Mouse (Mus musculus): ENCODE measurements around the gene Phldb3. TPM values are rescaled to one million over a fixed set of nuclear protein-coding genes. Genes with fewer than 3 reads are reported as not detected.

Gene Phldb3
- under 1 TPM; 0.37 to 0.60 TPM for total RNA-seq (2021)
- long read RNA-seq, result 0 reads

GRCm38 (mm10) chr7:24610144-24610878 lies at the start of gene Phldb3:
Phldb3 (plus strand) TSS chr7:24610763.
- DNase-seq (ENCODE audit: low spot score in 2 of 2), result no peak

- no peak for DNase-seq (ENCODE audit: low spot score in 2 of 2)
These were observed 49.1 kb upstream of the Phldb3 start for GRCm38 (mm10) chr7:24561450-24561849.

GRCm38 (mm10) chr7:24563191-24563836 lies 47.2 kb upstream of the Phldb3 start:
- no peak for DNase-seq (ENCODE audit: low spot score in 2 of 2)

GRCm38 (mm10) chr7:24563837-24564206 lies 46.7 kb upstream of the Phldb3 start:
- DNase-seq (ENCODE audit: low spot score in 2 of 2), result no peak

DNA sequence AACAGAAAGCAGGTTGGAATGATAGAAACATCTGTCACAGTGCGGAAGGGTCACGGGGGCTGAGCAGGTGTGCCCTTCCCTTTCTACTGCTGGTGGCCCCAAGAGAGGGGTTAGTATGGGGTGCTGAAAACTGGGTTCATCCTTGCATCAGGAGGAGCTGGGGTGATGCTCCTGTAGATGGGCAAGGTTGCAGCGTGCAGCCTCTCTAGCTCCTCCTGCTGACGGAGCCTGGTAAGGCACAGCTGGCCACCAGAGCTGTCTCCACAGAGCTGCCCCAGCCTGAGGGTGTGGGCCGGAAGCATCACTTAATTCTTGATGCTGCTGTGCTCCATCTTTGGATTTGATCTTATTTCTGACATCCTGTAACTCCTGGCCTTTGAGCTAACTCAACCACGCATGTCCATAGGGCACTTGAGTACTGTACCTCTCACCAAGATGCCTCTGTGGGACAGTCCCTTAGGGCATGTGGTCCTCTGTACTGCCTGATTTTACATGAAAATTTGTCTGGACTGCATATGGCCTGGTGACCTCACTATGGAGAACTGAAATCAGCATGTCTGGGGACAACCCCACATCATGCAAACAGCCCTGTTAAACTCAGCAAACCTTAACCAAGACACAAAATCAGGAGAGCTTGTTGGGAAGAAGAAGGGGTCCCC lies 45.8 kb upstream of the Phldb3 start:
- DNase-seq (ENCODE audit: low spot score in 2 of 2), result peak; percentile 72 to 73

DNA sequence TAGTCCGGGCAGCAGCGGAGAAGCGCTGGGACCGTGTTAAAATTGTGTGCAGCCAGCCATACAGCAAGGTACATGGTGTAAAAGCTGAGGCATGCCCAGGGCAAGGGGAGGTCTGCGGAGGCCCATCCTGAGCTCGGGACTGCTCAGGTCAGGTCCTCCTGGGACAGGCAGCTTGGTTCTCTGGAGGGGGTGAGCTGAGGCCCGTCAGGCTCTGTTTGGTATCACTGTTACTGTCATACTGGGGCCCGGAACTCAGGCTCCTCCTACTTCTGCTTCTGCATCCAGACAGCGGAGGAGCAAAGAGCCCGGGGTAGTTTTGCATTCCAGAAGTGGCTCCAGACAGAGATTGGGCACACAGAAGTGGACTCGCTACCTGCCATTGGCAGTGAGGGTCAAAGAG lies 44.9 kb upstream of the Phldb3 start:
- DNase-seq (ENCODE audit: low spot score in 2 of 2), result no peak

- no peak for DNase-seq (ENCODE audit: low spot score in 2 of 2)
These were observed 44.4 kb upstream of the Phldb3 start for GRCm38 (mm10) chr7:24566206-24566605.

DNA sequence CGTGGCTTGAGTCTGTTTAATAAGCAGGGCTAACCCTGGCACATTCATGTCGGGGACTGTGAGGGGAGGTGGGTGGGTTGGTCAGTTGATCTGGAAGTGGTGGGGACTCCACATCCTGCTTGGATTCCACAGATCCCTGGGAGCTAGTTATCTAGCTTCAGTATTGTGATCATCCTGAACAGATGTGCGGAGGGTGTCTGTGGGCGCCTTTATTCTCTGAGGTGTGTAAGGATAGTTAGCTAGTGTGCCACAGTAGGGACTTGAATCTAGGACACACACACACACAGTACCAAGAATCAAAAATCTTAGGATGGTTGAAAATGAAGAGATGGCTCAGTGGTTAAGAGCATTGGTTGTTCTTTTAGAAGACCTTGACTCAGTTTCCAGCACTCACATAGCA lies 42.1 kb upstream of the Phldb3 start:
- DNase-seq (ENCODE audit: low spot score in 2 of 2), result no peak

GRCm38 (mm10) chr7:24571071-24571470 lies 39.5 kb upstream of the Phldb3 start:
- no peak for DNase-seq (ENCODE audit: low spot score in 2 of 2)

- no peak for DNase-seq (ENCODE audit: low spot score in 2 of 2)
These were observed 38.1 kb upstream of the Phldb3 start for GRCm38 (mm10) chr7:24572455-24572854.

DNA sequence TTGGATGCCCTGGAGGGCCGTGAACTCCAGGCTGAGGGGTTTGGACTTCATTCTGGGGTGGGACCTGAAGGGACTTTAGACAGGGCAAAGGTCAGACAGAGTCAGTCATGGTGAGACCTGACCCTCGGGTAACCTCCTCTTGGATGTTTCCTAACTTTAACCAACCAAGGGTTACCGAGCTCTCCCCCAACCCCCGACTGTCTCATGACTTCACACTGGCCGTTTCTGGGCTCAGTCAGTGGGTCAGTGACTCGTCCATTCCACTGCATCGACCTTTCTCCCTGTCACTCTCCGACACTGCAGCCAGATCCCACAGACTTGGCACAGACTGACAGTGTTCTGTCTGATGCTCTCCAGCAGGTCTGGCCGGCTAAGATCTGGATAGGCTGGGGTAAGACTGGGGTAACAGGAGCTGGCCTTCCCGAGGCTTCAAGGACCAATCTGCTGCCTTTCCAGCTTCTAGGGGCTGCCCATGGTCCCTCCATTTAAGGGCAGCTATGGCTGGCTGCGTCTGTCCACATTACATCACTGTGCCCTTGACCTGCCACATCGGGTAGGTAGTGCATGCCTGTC lies 36.3 kb upstream of the Phldb3 start:
- DNase-seq (ENCODE audit: low spot score in 2 of 2), result no peak

DNA sequence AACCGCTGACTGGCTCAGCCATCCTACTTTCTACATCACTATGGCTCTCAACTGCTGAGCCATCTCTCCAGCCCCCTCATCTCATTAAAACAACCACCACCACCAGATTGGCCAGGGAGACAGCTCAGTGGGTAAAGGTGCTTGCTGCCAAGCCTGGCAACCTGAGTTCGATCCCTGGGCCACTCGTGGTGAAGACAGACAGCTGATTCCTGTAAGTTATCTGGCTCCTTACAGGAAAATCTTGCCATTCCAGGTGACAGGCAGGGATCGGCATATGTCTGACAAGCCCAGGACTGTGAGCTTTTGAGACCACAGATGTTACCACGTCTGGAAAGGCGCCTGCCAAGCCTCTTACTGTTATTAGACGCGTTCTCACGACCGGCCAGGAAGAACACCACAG lies 32.8 kb upstream of the Phldb3 start:
- DNase-seq (ENCODE audit: low spot score in 2 of 2), result no peak

- no peak for DNase-seq (ENCODE audit: low spot score in 2 of 2)
These were observed 25.7 kb upstream of the Phldb3 start for GRCm38 (mm10) chr7:24584876-24585275.

DNA sequence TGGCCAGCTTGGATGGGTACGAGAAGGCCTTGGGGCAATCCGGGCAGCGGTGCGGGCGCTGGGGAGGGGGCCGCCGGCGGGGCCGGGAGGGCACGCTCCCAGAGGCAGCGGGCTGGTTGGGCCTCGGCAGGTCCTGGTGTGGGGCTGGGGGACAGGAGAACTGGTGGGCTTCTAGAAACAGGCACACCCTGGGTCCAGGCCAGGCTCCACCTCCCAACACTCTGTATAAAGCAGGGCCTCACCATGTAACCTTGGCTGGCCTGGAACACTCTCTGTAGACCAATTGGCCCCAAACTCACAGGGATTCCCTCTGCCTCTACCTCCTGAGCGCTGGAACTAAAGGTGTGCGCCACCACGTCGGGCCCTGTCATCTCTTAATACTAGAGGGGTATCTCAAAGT lies 24.6 kb upstream of the Phldb3 start:
- no peak for DNase-seq (ENCODE audit: low spot score in 2 of 2)

DNA sequence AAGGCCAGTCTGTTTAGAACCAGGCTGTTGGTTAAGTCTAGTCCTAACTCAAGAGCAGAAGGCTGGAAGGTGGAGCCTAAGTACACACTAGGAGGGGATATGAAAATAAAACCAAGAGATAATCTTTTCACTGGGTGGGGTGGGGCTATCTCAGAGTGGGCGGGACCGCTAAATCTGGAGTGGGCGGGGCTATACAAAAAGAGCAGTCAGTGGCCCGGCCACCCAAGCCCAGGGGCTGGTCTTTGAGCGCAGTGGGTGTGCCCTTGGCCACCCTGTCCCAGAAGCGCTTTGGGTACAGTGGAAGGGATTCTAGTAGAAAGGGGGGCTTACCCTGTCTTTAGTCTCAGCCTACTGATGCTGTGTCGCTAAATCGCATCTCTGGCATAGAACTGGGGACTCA lies 23.7 kb upstream of the Phldb3 start:
- DNase-seq (ENCODE audit: low spot score in 2 of 2), result no peak

GRCm38 (mm10) chr7:24587330-24588105 lies 23.0 kb upstream of the Phldb3 start, which contains the start of the genes Ethe1 and Zfp575:
Ethe1 (plus strand) TSS chr7:24587543.
Zfp575 (minus strand) TSS chr7:24587641.
- DNase-seq (ENCODE audit: low spot score in 2 of 2), result peak; percentile 81 to 88

- no peak for DNase-seq (ENCODE audit: low spot score in 2 of 2)
These were observed 22.2 kb upstream of the Phldb3 start for GRCm38 (mm10) chr7:24588336-24588735.

DNA sequence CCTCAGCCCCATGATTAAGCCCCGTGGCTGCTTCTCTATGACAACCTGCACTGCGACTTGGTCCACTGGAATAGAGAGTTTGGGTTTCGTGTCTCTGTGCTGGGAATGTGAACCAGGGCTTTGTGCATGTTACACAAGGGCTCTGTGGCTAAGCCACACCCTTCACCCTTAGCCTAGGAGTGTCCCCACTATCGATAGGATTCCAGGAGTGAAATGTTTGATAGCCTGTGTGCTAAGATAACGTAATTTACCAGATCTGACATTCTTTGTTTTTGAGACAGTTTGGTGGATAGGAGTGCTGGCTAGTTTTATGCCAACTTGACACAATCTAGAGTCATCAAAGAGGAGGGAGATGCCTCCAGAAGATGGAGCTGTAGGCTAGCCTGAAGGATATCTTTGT lies 18.8 kb upstream of the Phldb3 start:
- no peak for DNase-seq (ENCODE audit: low spot score in 2 of 2)

DNA sequence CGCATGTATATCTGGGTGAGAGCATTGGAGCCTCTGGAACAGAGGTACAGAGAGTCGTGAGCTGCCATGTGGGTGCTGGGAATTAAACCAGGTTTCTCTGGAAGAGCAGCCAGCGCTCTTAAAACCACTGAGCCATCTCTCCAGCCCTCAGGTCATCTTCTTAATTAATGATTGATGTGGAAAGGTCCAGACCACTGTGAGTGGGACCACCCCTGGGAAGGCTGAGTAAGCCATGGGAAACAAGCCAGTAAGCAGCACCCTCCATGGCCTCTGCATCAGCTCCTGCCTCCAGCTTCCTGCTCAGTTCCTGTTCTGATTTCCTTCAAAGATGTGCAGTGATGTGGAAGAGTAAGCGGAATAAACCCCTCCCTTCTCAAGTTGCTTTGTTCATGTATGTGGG lies 18.4 kb upstream of the Phldb3 start:
- DNase-seq (ENCODE audit: low spot score in 2 of 2), result no peak

- DNase-seq (ENCODE audit: low spot score in 2 of 2), result no peak
These were observed 17.8 kb upstream of the Phldb3 start for GRCm38 (mm10) chr7:24592781-24593180.

- peak; percentile 38 to 69 for DNase-seq (ENCODE audit: low spot score in 2 of 2)
These were observed 16.8 kb upstream of the Phldb3 start for GRCm38 (mm10) chr7:24593621-24594308.
